Mouse (Mus musculus) thymus, adult 2 months (tissue): ENCODE results near the gene Hnrnpu.

Experiments used
- CTCF ChIP-seq: fragments of 200-500 bp; IDR thresholded peaks from 2 replicates; pipeline ENCODE4 v1.5.1; 2012; ENCODE audit warnings: mild to moderate bottlenecking, control low read depth, low read length, moderate library complexity, borderline replicate concordance; ENCODE audit not compliant: control insufficient read depth, poor library complexity, insufficient read depth; ENCODE audit errors: extremely low read depth
- POLR2A ChIP-seq: fragments of 200-500 bp; IDR thresholded peaks from 2 replicates; pipeline ENCODE4 v1.6.1; 2012; ENCODE audit warnings: mild to moderate bottlenecking, low read length, control low read depth, moderate library complexity; ENCODE audit not compliant: control insufficient read depth, poor library complexity, insufficient read depth; ENCODE audit errors: extremely low read depth

- TF ChIP-seq CTCF (no peak), POLR2A (no peak)
Observed at GRCm38 (mm10) chr1:178323235-178323634, 14.4 kb downstream of the Hnrnpu start.
